Mouse (Mus musculus): ENCODE results near the gene Pip4p1. TPM values are rescaled to one million over a fixed set of nuclear protein-coding genes. Genes with fewer than 3 reads are reported as not detected.
A peak's percentile ranks its signal among the peaks of the same experiment; 100 is the strongest.
"Not testable (repeated sequence)": the region's sequence is repeated elsewhere in the genome, so short reads cannot be mapped to it uniquely, and the experiment has no call there.

The Pip4p1 gene
- 50.9 and 93.1 TPM in 2 replicates for polyA plus RNA-seq (2012; rRNA removed)

DNA sequence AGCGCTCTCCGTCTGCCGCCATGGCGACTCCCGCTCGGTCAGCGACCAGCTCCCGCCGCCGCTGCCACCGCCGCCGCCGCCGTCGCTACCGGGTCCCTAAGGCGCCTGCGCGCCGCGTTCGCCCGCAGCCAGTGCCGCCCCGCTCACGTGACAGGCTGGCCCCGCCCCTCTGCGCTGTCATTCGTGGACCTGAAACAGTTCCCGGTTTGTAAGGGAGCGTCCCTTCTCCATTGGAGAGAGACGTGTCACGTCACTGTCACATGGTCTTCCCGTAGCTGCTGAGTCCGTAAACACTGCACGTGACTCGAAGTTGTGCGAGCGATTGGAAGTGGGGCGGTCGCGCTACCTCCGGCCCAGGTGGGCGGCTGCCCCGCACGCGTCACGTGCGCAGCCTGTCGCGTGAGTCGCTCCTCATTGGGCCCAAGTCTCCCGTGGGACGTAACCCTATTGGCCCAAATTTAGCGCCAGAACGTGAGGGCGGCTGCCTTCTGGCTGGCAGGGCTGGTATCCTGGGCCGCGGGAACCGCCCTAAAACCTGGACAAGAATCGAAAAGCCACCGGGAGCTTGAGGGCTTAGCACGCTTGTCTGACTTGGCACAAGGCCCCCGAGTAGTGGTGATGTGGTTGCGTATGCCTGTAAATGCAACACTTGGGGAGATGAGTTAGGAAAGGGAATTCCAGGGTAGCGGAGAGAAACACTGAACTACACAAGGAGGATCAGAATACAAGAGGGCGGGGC, at the start of gene Pip4p1, which contains the start of gene Pnp:
Gene Pip4p1 (minus strand): TSS at position 103 of the 739 bp plus-strand sequence.
Gene Pnp (plus strand): TSS at position 329 of the 739 bp plus-strand sequence.
- H3K27ac ChIP-seq (ENCODE audit: insufficient read depth, low read depth, low read length): peak within 1 kb of the TSS; percentile 92
- no peaks in the 10 kb centered on the region for H3K27me3 ChIP-seq (ENCODE audit: control insufficient read depth, insufficient read depth, low read length)
- under 1% methylated on average over 68 of the region's 68 CpGs for WGBS
- H3K4me1 ChIP-seq (ENCODE audit: control insufficient read depth, insufficient read depth, insufficient read length, low read length): peaks cover 7% of the 10 kb centered on the region; the same call in 1 of the 2 replicates
- peak within 1 kb of the TSS; percentile 72 for H3K4me3 ChIP-seq (ENCODE audit: low read depth, low read length)
- peaks cover 29% of the 10 kb centered on the region for H3K36me3 ChIP-seq (ENCODE audit: control insufficient read depth, insufficient read depth, low read length)
- TF ChIP-seq POLR2A (IDR thresholded peaks at IDR 0.05; ENCODE audit: low read depth, low read length) (peak; percentile 44; the same call in 1 of the 2 replicates), CTCF (IDR thresholded peaks at IDR 0.05; ENCODE audit: extremely low read depth, insufficient read length, insufficient replicate concordance, low read depth, low read length) (no peak)

DNA sequence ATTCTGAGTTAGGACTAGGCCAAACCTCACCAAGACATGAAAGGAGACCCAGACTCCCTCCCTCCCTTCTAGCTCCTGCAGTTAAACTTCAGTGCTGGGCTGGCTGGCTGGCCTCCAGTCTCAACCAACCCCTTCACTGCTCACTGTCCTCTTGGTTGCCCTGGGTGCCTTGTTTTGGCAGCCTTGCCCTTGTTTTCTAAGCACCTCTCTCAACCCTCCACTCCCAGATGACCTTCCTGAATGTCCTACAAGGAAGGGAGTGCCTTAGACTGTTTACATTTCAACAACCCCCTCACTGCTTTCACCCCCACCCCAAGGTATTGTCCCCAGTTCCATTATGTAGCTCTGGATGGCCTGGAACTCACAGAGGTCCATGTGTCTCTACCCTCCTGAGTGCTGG, 49.0 kb upstream of the Pip4p1 start:
- Histone ChIP-seq H3K4me3 (ENCODE audit: low read depth, low read length) (no peak overlapping the region), H3K27me3 (ENCODE audit: control insufficient read depth, insufficient read depth, low read length) (no peaks in the 10 kb centered on the region), H3K4me1 (ENCODE audit: control insufficient read depth, insufficient read depth, insufficient read length, low read length) (no peaks in the 10 kb centered on the region; the same call in 1 of the 2 replicates), H3K36me3 (ENCODE audit: control insufficient read depth, insufficient read depth, low read length) (no peaks in the 10 kb centered on the region), H3K27ac (ENCODE audit: insufficient read depth, low read depth, low read length) (no peak overlapping the region)
- TF ChIP-seq CTCF (IDR thresholded peaks at IDR 0.05; ENCODE audit: extremely low read depth, insufficient read length, insufficient replicate concordance, low read depth, low read length) (no peak), POLR2A (IDR thresholded peaks at IDR 0.05; ENCODE audit: low read depth, low read length) (no peak)

DNA sequence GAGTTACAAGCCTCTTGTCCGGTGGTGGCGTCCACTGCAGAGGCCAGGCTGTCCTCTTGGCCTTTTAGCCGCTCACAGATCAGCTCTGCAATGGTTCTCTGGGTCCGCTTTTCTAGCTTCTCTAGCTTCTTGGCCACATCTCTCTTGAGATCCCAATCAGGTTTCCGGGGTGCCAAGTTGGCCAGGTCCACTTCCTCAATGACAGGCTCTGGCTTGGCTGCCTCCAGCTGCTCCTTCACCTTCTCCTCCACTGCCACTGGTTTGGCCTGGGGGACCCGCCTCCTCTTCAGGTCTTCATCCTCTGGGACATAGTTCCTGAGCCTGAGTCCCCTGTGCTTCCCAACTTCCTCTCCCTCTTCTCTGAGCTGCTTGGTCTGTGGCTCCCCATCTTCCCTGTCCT, 47.8 kb upstream of the Pip4p1 start:
- H3K4me3 ChIP-seq (ENCODE audit: low read depth, low read length); H3K4me1 ChIP-seq (ENCODE audit: control insufficient read depth, insufficient read depth, insufficient read length, low read length); H3K27me3 ChIP-seq (ENCODE audit: control insufficient read depth, insufficient read depth, low read length); H3K27ac ChIP-seq (ENCODE audit: insufficient read depth, low read depth, low read length); H3K36me3 ChIP-seq (ENCODE audit: control insufficient read depth, insufficient read depth, low read length): not testable (repeated sequence)
- 87% methylated on average over 6 of the region's 6 CpGs for WGBS

DNA sequence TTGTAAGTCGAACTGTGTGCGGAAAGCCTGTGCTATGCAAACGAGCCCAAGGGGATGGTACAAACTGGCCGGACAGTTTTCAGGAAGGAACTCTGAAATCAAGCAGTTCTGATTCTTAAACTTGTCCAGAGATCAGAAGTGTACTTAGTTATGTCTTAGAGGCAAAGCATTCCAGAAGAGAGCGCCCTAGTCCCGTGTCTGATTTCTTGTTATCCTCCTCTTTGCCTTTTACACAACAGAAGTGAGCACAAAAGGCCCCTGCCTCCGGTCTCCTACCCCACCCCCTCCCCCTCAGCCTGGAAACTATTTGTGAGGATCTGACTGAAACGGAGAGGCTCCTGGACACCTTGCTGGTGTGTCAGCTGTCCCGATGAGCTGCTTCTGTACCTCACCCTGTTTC, 46.0 kb upstream of the Pip4p1 start:
- no peaks in the 10 kb centered on the region for H3K36me3 ChIP-seq (ENCODE audit: control insufficient read depth, insufficient read depth, low read length)
- H3K4me3 ChIP-seq (ENCODE audit: low read depth, low read length): no peak overlapping the region
- no peaks in the 10 kb centered on the region; the same call in 1 of the 2 replicates for H3K4me1 ChIP-seq (ENCODE audit: control insufficient read depth, insufficient read depth, insufficient read length, low read length)
- no peak overlapping the region for H3K27ac ChIP-seq (ENCODE audit: insufficient read depth, low read depth, low read length)
- 48% methylated on average over 9 of the region's 9 CpGs for WGBS
- H3K27me3 ChIP-seq (ENCODE audit: control insufficient read depth, insufficient read depth, low read length): no peaks in the 10 kb centered on the region
- TF ChIP-seq POLR2A (IDR thresholded peaks at IDR 0.05; ENCODE audit: low read depth, low read length) (no peak), CTCF (IDR thresholded peaks at IDR 0.05; ENCODE audit: extremely low read depth, insufficient read length, insufficient replicate concordance, low read depth, low read length) (no peak)

DNA sequence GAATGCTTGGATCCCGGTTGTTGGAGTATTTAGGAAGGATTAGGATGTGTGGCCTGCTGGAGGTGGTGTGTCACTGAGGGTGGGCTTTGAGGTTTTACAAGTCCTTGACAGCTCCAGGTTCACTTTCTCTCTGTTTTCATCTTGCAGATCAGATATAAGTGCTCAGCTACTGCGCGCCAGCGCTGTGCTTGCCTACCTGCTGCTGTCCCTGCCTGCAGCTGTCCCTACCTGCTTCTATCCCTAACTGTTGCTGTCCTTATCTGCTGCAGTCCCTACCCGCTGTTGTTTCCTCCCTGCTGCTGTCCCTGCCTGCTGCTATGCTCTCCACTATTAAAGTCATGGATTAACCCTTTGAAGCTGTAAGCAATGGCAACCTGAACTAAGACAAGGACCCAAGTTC, 44.3 kb upstream of the Pip4p1 start:
- Histone ChIP-seq H3K36me3 (ENCODE audit: control insufficient read depth, insufficient read depth, low read length) (no peaks in the 10 kb centered on the region), H3K4me3 (ENCODE audit: low read depth, low read length) (no peak overlapping the region), H3K4me1 (ENCODE audit: control insufficient read depth, insufficient read depth, insufficient read length, low read length) (no peaks in the 10 kb centered on the region; the same call in 1 of the 2 replicates), H3K27ac (ENCODE audit: insufficient read depth, low read depth, low read length) (no peak overlapping the region), H3K27me3 (ENCODE audit: control insufficient read depth, insufficient read depth, low read length) (no peaks in the 10 kb centered on the region)
- WGBS: 81% methylated on average over 5 of the region's 5 CpGs
- TF ChIP-seq POLR2A (IDR thresholded peaks at IDR 0.05; ENCODE audit: low read depth, low read length) (no peak), CTCF (IDR thresholded peaks at IDR 0.05; ENCODE audit: extremely low read depth, insufficient read length, insufficient replicate concordance, low read depth, low read length) (no peak)

DNA sequence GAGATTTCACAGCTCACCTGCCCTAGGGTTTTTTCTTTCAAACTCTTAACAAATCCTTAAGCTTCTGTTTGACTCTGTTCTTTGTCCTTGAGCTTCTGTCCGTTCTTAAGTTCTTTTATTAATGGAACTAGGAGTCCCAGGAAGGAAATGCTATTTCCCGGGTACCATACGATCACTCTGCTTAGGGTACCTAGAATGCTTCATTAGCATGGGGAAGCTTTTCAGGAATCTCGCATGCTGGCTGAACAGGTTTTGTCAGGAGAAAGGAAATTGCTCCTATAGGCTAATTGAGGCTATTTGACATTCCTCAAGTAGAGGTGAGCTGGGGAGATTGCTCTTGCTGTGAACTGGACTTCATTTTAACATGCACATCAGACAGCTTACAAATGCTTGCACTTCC, 43.0 kb upstream of the Pip4p1 start:
- no peaks in the 10 kb centered on the region for H3K36me3 ChIP-seq (ENCODE audit: control insufficient read depth, insufficient read depth, low read length)
- no peak for TF ChIP-seq CTCF (IDR thresholded peaks at IDR 0.05; ENCODE audit: extremely low read depth, insufficient read length, insufficient replicate concordance, low read depth, low read length)
- no peak for TF ChIP-seq POLR2A (IDR thresholded peaks at IDR 0.05; ENCODE audit: low read depth, low read length)
- H3K27me3 ChIP-seq (ENCODE audit: control insufficient read depth, insufficient read depth, low read length): no peaks in the 10 kb centered on the region
- 32% methylated on average over 4 of the region's 4 CpGs for WGBS
- H3K27ac ChIP-seq (ENCODE audit: insufficient read depth, low read depth, low read length): no peak overlapping the region
- H3K4me3 ChIP-seq (ENCODE audit: low read depth, low read length): no peak overlapping the region
- no peaks in the 10 kb centered on the region for H3K4me1 ChIP-seq (ENCODE audit: control insufficient read depth, insufficient read depth, insufficient read length, low read length)

DNA sequence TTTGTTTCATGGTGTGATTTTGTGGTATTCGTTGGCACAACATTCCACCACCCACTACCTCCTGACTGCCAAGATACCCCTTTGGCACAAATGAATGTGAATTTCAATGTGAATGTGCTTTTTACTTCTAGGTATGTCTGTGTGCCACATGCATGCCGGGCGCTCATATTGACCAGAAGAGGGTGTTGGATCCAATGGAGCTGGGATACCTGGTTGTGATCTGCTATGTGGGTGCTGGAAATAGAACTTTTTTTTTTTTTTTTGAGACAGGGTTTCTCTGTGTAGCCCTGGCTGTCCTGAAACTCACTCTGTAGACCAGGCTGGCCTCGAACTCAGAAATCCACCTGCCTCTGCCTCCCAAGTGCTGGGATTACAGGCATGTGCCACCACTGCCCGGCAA, 42.4 kb upstream of the Pip4p1 start:
- not testable (repeated sequence) for H3K36me3 ChIP-seq (ENCODE audit: control insufficient read depth, insufficient read depth, low read length); H3K27ac ChIP-seq (ENCODE audit: insufficient read depth, low read depth, low read length); H3K4me3 ChIP-seq (ENCODE audit: low read depth, low read length); H3K27me3 ChIP-seq (ENCODE audit: control insufficient read depth, insufficient read depth, low read length); H3K4me1 ChIP-seq (ENCODE audit: control insufficient read depth, insufficient read depth, insufficient read length, low read length)
- WGBS: 94% methylated on average over 5 of the region's 5 CpGs
